Comparison of ENCODE assay signal across 15 mouse cellular contexts in the genomic region with DNA sequence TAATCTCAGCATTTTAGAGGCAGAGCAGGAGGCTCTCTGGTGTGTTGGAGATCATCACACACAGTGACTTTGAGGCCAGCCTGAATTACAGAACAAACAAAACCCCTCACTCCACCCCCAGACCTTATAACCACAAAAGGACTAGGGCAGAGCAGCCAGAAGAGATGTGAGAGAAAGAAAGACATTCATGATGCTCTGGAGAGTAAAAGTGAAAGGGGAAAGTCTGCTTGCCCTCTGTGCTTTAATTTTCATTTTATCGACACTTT. TPM values are rescaled to one million over a fixed set of nuclear protein-coding genes. Genes with fewer than 3 reads are reported as not detected.
A peak's percentile ranks its signal among the peaks of the same experiment; 100 is the strongest.
DNase-seq lines count a peak whose midpoint lies in the region; ATAC-seq and TF ChIP-seq lines count a peak whose summit lies in the region.
"Had no signal": no experiment of that assay in that cellular context is flagged by ENCODE, and none has a peak within 500 bp of the region (broad histone marks: within the 10 kb centered on the region; RNA-seq: fewer than 3 reads in every experiment).

No protein-coding gene starts in this region.

- H3K4me2 ChIP-seq in kidney, embryonic 16.5 days (replicated peaks; ENCODE audit: low read depth, low read length): no peak overlapping the region
- H3K4me2 ChIP-seq in CH12.LX (ENCODE audit: insufficient read depth, low read depth, poor library complexity, severe bottlenecking): peak overlapping the region; percentile 93
- H3K4me2 ChIP-seq: hindbrain, embryonic 12.5 days; limb, embryonic 13.5 days had no signal

- no peak for DNase-seq in kidney, postnatal 4 days
- DNase-seq in CH12.LX (ENCODE audit: extremely low read depth): peak; percentile 51
- no peak for DNase-seq in gastrocnemius, adult 18-20 months (ENCODE audit: low spot score)
- DNase-seq in testis, postnatal 10 days (ENCODE audit: low spot score): no peak
- DNase-seq: cerebellum, adult 2 months; kidney, adult 18-20 months had no signal

- no peak overlapping the region for H3K4me3 ChIP-seq in kidney, embryonic 16.5 days (ENCODE audit: low read length)
- H3K4me3 ChIP-seq in CH12.LX (replicated peaks in 1 of 3; ENCODE audit: low read depth in 2 of 3, low read length in 2 of 3, poor library complexity in 1 of 3) (peak overlapping the region; percentile 23 to 55 (median 45)), macrophage (ENCODE audit: inconsistent target) (peak overlapping the region; percentile 58; the same call in 1 of the 2 replicates)
- H3K4me3 ChIP-seq in bone marrow macrophage, adult 2 months (ENCODE audit: insufficient read depth, low read length): peak overlapping the region; percentile 57
- H3K4me3 ChIP-seq: forebrain, embryonic 10.5 days; hindbrain, embryonic 12.5 days; limb, embryonic 13.5 days; midbrain, embryonic 10.5 days had no signal

- no peak for TF ChIP-seq RAD21 in CH12.LX (IDR thresholded peaks at IDR 0.05; ENCODE audit: low read depth, low read length)

- no peaks in the 10 kb centered on the region for H3K9me3 ChIP-seq in kidney, embryonic 16.5 days (ENCODE audit: low read length)
- H3K9me3 ChIP-seq in CH12.LX (replicated peaks; ENCODE audit: low read length): no peaks in the 10 kb centered on the region
- H3K9me3 ChIP-seq: forebrain, embryonic 10.5 days; hindbrain, embryonic 12.5 days; limb, embryonic 13.5 days; midbrain, embryonic 10.5 days had no signal

- dilution Hi-C loops in CH12.LX (cut with MboI; ENCODE audit: extremely low pct_ligation_motif_present, extremely low pct_unique_long_range_greater_than_20kb, low sequenced_read_pairs): no loop called here

- peak; percentile 35; the same call in 1 of the 2 replicates for ATAC-seq in kidney, embryonic 16.5 days (ENCODE audit: low FRiP score, low TSS enrichment)
- ATAC-seq: lung, postnatal 0 days had no signal

- H3K27me3 ChIP-seq in kidney, embryonic 16.5 days (ENCODE audit: insufficient read depth, low read length): no peaks in the 10 kb centered on the region
- H3K27me3 ChIP-seq in CH12.LX (replicated peaks): no peaks in the 10 kb centered on the region
- H3K27me3 ChIP-seq: hindbrain, embryonic 12.5 days; limb, embryonic 13.5 days had no signal

- TF ChIP-seq EP300 in CH12.LX (IDR thresholded peaks at IDR 0.05; ENCODE audit: low read length): no peak

- H3K36me3 ChIP-seq in kidney, embryonic 16.5 days (ENCODE audit: insufficient read depth, low read length): no peaks in the 10 kb centered on the region
- H3K36me3 ChIP-seq in CH12.LX (replicated peaks in 1 of 2; ENCODE audit: control insufficient read depth in 1 of 2, insufficient read depth in 1 of 2, low read length in 1 of 2) (peaks cover 18 to 30% of the 10 kb centered on the region in 2 experiments), macrophage (ENCODE audit: inconsistent target) (peaks cover 8% of the 10 kb centered on the region)

- H3K79me2 ChIP-seq in CH12.LX (replicated peaks; ENCODE audit: control insufficient read depth, extremely low read depth, insufficient read depth, poor library complexity, severe bottlenecking) (peaks cover 52% of the 10 kb centered on the region), macrophage (ENCODE audit: inconsistent target) (peaks cover 79% of the 10 kb centered on the region)

- peaks cover 10% of the 10 kb centered on the region for H3K4me1 ChIP-seq in kidney, embryonic 16.5 days (ENCODE audit: insufficient read depth, low read length)
- peaks cover 22 to 57% of the 10 kb centered on the region in 2 experiments for H3K4me1 ChIP-seq in CH12.LX (ENCODE audit: control insufficient read depth in 1 of 2, insufficient read depth in 2 of 2)
- H3K4me1 ChIP-seq in bone marrow macrophage, adult 2 months (ENCODE audit: control insufficient read depth, insufficient read depth, low read length): peaks cover 29% of the 10 kb centered on the region
- H3K4me1 ChIP-seq: forebrain, embryonic 10.5 days; hindbrain, embryonic 12.5 days; limb, embryonic 13.5 days; midbrain, embryonic 10.5 days had no signal

- no peak overlapping the region for H3K9ac ChIP-seq in kidney, embryonic 16.5 days (replicated peaks; ENCODE audit: low read length)
- H3K9ac ChIP-seq in CH12.LX (ENCODE audit: insufficient read depth, low read depth): peak overlapping the region; percentile 82
- H3K9ac ChIP-seq: hindbrain, embryonic 12.5 days; limb, embryonic 13.5 days had no signal

- 36% methylated on average over 1 of the region's 1 CpGs for WGBS in kidney, embryonic 16.5 days
- WGBS in macrophage (ENCODE audit: missing documents): 10% methylated on average over 1 of the region's 1 CpGs

- no peak for TF ChIP-seq CTCF in CH12.LX (conservative IDR thresholded peaks at IDR 0.05 in 1 of 2, IDR thresholded peaks at IDR 0.05 in 1 of 2; ENCODE audit: low read depth in 2 of 2, low read length in 2 of 2)
- TF ChIP-seq CTCF in bone marrow macrophage, adult 2 months (IDR thresholded peaks at IDR 0.05; ENCODE audit: low read depth, low read length): no peak

- no peak for TF ChIP-seq POLR2A in CH12.LX (IDR thresholded peaks at IDR 0.05; ENCODE audit: low read depth, low read length)
- TF ChIP-seq POLR2A in bone marrow macrophage, adult 2 months (IDR thresholded peaks at IDR 0.05; ENCODE audit: borderline replicate concordance, low read depth, low read length): no peak

- in situ Hi-C loops in CH12.LX (cut with MboI; ENCODE audit: low pct_ligation_motif_present, low pct_unique_long_range_greater_than_20kb, low sequenced_read_pairs): no loop called here

- H3K27ac ChIP-seq in kidney, embryonic 16.5 days (ENCODE audit: low read length): no peak overlapping the region
- H3K27ac ChIP-seq in CH12.LX (ENCODE audit: insufficient read depth, low read depth) (peak overlapping the region; percentile 97), macrophage (peak overlapping the region; percentile 98)
- peak overlapping the region; percentile 91 for H3K27ac ChIP-seq in bone marrow macrophage, adult 2 months (ENCODE audit: insufficient read depth, low read depth, low read length)
- H3K27ac ChIP-seq: forebrain, embryonic 10.5 days; hindbrain, embryonic 12.5 days; limb, embryonic 13.5 days; midbrain, embryonic 10.5 days had no signal

TF ChIP-seq in CH12.LX, 34 proteins besides CTCF, POLR2A, EP300 and RAD21:
- no peak for TF ChIP-seq USF2 (conservative IDR thresholded peaks at IDR 0.05; ENCODE audit: low read depth, low read length)

RNA-seq across cellular contexts. Expression of gene Evi2b, which starts 0.7 kb away (rescaled TPM):
- 0.50 and 0.60 TPM in 2 replicates for polyA plus RNA-seq in kidney, embryonic 16.5 days (2015; fragmentation: Nextera tagmentation; extraction: Ambion mirVana)
- total RNA-seq in CH12.LX (2012; rRNA removed) (10.0 and 12.0 TPM in 2 replicates), CH12.LX (2014; rRNA removed) (37.9 and 40.5 TPM in 2 replicates)
- polyA plus RNA-seq in CH12.LX (2012; ENCODE audit: insufficient read length, low read depth) (86.9 and 105 TPM in 2 replicates), macrophage (2018) (141 to 593 TPM (median 289 TPM) in 3 replicates)
- 333 and 359 TPM in 2 replicates for polyA plus RNA-seq in bone marrow macrophage, adult 2 months (2012; ENCODE audit: insufficient read depth, insufficient read length, missing spikeins)
- 100 to 1,000 TPM in 16 of 26 experiments, 10 to 100 TPM in 10; 11.0 to 220 (median 121) TPM for total RNA-seq in macrophage (2018; cell fraction: chromatin; rRNA removed)
- 100 to 1,000 TPM; 109 to 178 (median 145) TPM for total RNA-seq in macrophage (2018; cell fraction: cytosol; rRNA removed)
- total RNA-seq in macrophage (2018; cell fraction: nucleus; rRNA removed): 100 to 1,000 TPM in 22 of 26 experiments, 10 to 100 TPM in 4; 35.6 to 316 (median 172) TPM
- under 1 TPM; 0.27 to 0.55 TPM for total RNA-seq in gastrocnemius, adult 18-20 months (2021)
- polyA plus RNA-seq: midbrain, embryonic 10.5 days had no signal

RNA-seq across cellular contexts. Expression of gene Evi2, which starts 6.1 kb away (rescaled TPM):
- polyA plus RNA-seq in kidney, embryonic 16.5 days (2015; fragmentation: Nextera tagmentation; extraction: Ambion mirVana): 0.51 and 0.56 TPM in 2 replicates
- 1.0 and 1.2 TPM in 2 replicates for total RNA-seq in CH12.LX (2012; rRNA removed)
- 2.8 and 3.8 TPM in 2 replicates for total RNA-seq in CH12.LX (2014; rRNA removed)
- 2.9 and 6.2 TPM in 2 replicates for polyA plus RNA-seq in CH12.LX (2012; ENCODE audit: insufficient read length, low read depth)
- 30.8 and 33.9 TPM in 2 replicates for polyA plus RNA-seq in bone marrow macrophage, adult 2 months (2012; ENCODE audit: insufficient read depth, insufficient read length, missing spikeins)
- 10 to 100 TPM in 21 of 26 experiments, 1 to 10 TPM in 5; 2.7 to 35.0 (median 22.9) TPM for total RNA-seq in macrophage (2018; cell fraction: chromatin; rRNA removed)
- total RNA-seq in macrophage (2018; cell fraction: cytosol; rRNA removed): 10 to 100 TPM in 25 of 26 experiments, 1 to 10 TPM in 1; 7.8 to 17.8 (median 14.0) TPM
- total RNA-seq in macrophage (2018; cell fraction: nucleus; rRNA removed): 10 to 100 TPM in 24 of 26 experiments, 1 to 10 TPM in 2; 5.1 to 44.0 (median 21.8) TPM
- 12.0 to 26.9 TPM (median 22.2 TPM) in 3 replicates for polyA plus RNA-seq in macrophage (2018)
- not detected for total RNA-seq in gastrocnemius, adult 18-20 months (2021)

RNA-seq across cellular contexts. Expression of gene Evi2a, which starts 6.2 kb away (rescaled TPM):
- 2.3 and 4.0 TPM in 2 replicates for polyA plus RNA-seq in kidney, embryonic 16.5 days (2015; fragmentation: Nextera tagmentation; extraction: Ambion mirVana)
- total RNA-seq in CH12.LX (2012; rRNA removed): 87.4 and 137 TPM in 2 replicates
- total RNA-seq in CH12.LX (2014; rRNA removed): 164 and 165 TPM in 2 replicates
- 138 and 140 TPM in 2 replicates for polyA plus RNA-seq in CH12.LX (2012; ENCODE audit: insufficient read length, low read depth)
- polyA plus RNA-seq in bone marrow macrophage, adult 2 months (2012; ENCODE audit: insufficient read depth, insufficient read length, missing spikeins): 423 and 440 TPM in 2 replicates
- 100 to 1,000 TPM in 16 of 26 experiments, 10 to 100 TPM in 10; 15.8 to 244 (median 113) TPM for total RNA-seq in macrophage (2018; cell fraction: chromatin; rRNA removed)
- 100 to 1,000 TPM; 334 to 519 (median 442) TPM for total RNA-seq in macrophage (2018; cell fraction: cytosol; rRNA removed)
- 100 to 1,000 TPM in 25 of 26 experiments, 10 to 100 TPM in 1; 94.6 to 560 (median 329) TPM for total RNA-seq in macrophage (2018; cell fraction: nucleus; rRNA removed)
- polyA plus RNA-seq in macrophage (2018): 439 to 590 TPM (median 443 TPM) in 3 replicates
- 1 to 10 TPM; 3.7 TPM for total RNA-seq in gastrocnemius, adult 18-20 months (2021)

RNA-seq across cellular contexts. Expression of gene Omg, which starts 20.4 kb away (rescaled TPM):
- polyA plus RNA-seq in kidney, embryonic 16.5 days (2015; fragmentation: Nextera tagmentation; extraction: Ambion mirVana): 0.14 and 0.45 TPM in 2 replicates
- 0.13 TPM in 2 replicates for total RNA-seq in CH12.LX (2012; rRNA removed)
- 0.09 TPM in 1 of 2 replicates, not detected in the other for total RNA-seq in CH12.LX (2014; rRNA removed)
- 0.17 TPM in 1 of 2 replicates, not detected in the other for polyA plus RNA-seq in CH12.LX (2012; ENCODE audit: insufficient read length, low read depth)
- polyA plus RNA-seq in bone marrow macrophage, adult 2 months (2012; ENCODE audit: insufficient read depth, insufficient read length, missing spikeins): 0.48 TPM in 1 of 2 replicates, not detected in the other
- 1 to 10 TPM in 8 of 26 experiments, under 1 TPM in 11, not detected in 7; 0.30 to 2.5 (median 0.92) TPM for total RNA-seq in macrophage (2018; cell fraction: chromatin; rRNA removed)
- under 1 TPM in 14 of 26 experiments, not detected in 12; 0.03 to 0.29 (median 0.07) TPM for total RNA-seq in macrophage (2018; cell fraction: cytosol; rRNA removed)
- 1 to 10 TPM in 1 of 26 experiments, under 1 TPM in 18, not detected in 7; 0.21 to 1.2 (median 0.42) TPM for total RNA-seq in macrophage (2018; cell fraction: nucleus; rRNA removed)
- polyA plus RNA-seq in macrophage (2018): 0.11 to 0.34 TPM in 2 of 3 replicates, not detected in the other
- total RNA-seq in gastrocnemius, adult 18-20 months (2021): not detected
- polyA plus RNA-seq: gonadal fat pad, adult 2 months; lung, postnatal 0 days had no signal

Comparison
In these comparisons a context has a peak if more than half of its experiments do, and no peak if none do; other contexts are left out.
1. RNA of gene Evi2b, which starts 0.7 kb away (polyA plus RNA-seq): 141 to 593 TPM in macrophage, 333 to 359 TPM in bone marrow macrophage, adult 2 months and 86.9 to 105 TPM in CH12.LX; 0.50 to 0.60 TPM in kidney, embryonic 16.5 days; every median in the first group is over 10 times any median in the second.
2. RNA of gene Evi2a, which starts 6.2 kb away (polyA plus RNA-seq): 439 to 590 TPM in macrophage, 423 to 440 TPM in bone marrow macrophage, adult 2 months and 138 to 140 TPM in CH12.LX; 2.3 to 4.0 TPM in kidney, embryonic 16.5 days; every median in the first group is over 10 times any median in the second.